Mouse (Mus musculus): Measurements from ENCODE around the gene Fam89b.

Gene Fam89b

GRCm38 (mm10) chr19:5684236-5684635, 45.2 kb downstream of the Fam89b start:
- no peak for DNase-seq (ENCODE audit: low read depth, low spot score)

GRCm38 (mm10) chr19:5680432-5680831, 49.0 kb downstream of the Fam89b start:
- DNase-seq (ENCODE audit: low read depth, low spot score): no peak
